Mouse (Mus musculus) mouse embryonic stem cell (cell line): ENCODE data around the gene Gpr87.
"Not testable (repeated sequence)": the region's sequence is repeated elsewhere in the genome, so short reads cannot be mapped to it uniquely, and the experiment has no call there.

Experiments used
- in situ Hi-C, 2 experiments: fragments of 300-500 bp; cut with MboI; formaldehyde crosslinking; loops; 1 replicate in 1 of 2; 3 replicates in 1 of 2; pipeline ENCODE4 v1.14.3; 2019 to 2020; ENCODE audit warnings: low sequenced_read_pairs in 2 of 2, low pct_unique_long_range_greater_than_20kb in 1 of 2, mixed read lengths in 1 of 2; ENCODE audit not compliant: unreplicated experiment in 1 of 2

Gpr87 gene

DNA sequence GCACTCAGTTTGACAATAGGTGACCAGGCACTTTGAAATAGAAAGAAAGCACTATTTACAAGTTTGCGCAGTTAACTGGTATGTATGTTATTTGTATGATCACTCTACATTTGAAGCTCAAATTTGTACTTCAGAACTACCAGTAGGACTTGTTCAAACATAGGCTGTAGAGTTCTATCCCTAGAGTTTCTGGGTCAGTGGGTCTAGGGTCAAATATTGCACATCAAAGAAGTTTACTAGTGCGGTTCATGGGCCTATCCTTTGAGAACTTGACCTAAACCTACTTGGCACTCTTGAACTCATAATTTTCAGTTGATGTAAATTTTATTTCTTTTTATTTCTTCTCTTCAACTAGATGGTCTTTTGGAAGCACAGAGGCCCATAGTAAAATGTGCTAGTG, 44.3 kb downstream of the Gpr87 start:
- in situ Hi-C loops = no loop called here

DNA sequence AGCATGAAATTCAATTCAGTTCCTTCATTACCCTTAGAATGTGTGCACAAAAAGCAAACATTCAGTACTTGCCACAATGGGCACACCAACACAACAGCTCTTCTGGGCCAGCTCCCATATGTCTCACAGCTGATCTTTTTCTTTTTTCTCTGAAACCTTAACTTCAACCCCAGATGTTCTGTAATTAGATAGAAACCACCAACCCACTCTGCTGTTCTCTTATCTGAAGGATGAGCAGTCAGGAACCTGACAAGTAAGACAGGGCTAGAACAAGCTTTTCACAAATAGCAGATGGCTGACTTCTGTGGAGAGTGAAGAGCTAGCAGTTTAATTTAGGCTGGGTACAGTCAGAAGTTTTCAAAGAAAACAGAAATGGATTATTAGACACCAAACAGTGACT, 45.3 kb downstream of the Gpr87 start:
- in situ Hi-C loops = no loop called here

DNA sequence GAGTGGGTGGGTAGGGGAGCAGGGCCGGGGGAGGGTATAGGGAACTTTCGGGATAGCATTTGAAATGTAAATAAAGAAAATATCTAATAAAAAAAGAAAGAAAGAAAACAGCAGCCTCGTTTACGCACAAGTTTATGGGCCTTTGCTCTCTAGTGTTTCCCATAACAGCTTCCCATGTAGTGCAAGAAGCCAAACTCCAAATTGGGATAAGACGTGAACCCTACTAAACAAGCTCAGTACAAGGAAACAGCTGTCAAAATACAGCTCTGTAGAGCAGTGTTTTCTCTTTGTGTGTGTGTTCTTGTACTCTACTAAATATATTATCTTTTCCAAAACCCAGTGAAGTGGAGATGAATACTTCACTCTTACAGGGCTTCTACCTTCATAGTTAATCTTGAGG, 49.7 kb downstream of the Gpr87 start:
- in situ Hi-C loops = no loop called here

- in situ Hi-C loops = no loop called here
These were observed 53.2 kb downstream of the Gpr87 start for GRCm38 (mm10) chr3:59141507-59142305.

DNA sequence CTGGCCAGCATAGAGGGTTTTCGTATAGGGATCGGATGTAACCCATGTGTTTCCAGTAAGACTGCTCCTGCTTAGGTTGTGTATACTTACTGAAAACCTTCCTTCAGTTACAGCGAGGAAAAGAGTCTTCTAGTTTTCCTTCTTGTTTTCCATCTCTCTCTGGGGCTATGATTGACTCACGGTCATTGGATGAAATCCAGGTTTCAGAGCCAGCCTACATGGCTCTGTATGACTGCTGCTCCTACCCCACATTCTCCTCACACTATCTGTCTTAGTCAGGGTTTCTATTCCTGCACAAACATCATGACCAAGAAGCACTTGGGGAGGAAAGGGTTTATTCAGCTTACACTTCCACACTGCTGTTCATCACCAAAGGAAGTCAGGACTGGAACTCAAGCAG, 54.0 kb downstream of the Gpr87 start:
- in situ Hi-C loops = not testable (repeated sequence)

- in situ Hi-C loops = no loop called here
These were observed 54.8 kb downstream of the Gpr87 start for GRCm38 (mm10) chr3:59140115-59140514.

GRCm38 (mm10) chr3:59139651-59140051, 55.3 kb downstream of the Gpr87 start:
- in situ Hi-C loops = no loop called here

GRCm38 (mm10) chr3:59138946-59139468, 55.9 kb downstream of the Gpr87 start:
- in situ Hi-C loops = no loop called here

DNA sequence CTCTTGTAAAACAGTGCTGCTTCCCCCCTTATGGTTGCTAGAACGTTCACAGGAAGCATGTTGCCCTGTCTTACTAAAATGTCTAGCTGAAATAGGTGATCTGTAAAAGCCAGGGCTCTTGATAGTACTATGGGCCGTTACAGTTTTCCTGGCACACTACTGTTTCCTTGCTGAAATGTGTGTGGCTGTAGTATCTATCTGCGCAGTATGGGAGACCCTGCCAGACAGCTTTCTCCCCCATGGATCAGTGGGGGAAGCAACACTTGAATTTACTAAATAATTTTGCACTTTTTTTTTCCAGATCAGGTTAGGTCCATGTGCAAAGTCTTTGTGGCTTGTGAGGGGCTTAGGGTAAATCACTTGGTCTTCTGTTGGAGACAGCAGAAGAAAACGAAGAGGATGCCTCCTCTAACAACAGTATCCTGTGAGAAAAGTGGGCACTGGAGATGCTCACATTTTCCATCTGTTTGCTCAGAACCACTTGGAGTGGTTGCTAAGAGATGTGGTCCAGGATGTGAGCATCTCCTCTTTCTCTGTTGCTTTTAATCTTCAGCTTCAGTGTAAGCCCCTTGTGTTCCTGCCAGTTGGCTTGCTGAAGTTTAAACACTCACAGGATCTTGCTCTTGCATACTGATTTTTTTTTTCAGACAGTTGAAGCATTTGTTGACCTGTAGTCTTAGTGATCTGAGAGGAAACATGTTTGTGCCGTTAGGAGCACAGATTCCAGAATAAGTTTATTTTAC, 58.8 kb downstream of the Gpr87 start:
- in situ Hi-C loops = no loop called here

DNA sequence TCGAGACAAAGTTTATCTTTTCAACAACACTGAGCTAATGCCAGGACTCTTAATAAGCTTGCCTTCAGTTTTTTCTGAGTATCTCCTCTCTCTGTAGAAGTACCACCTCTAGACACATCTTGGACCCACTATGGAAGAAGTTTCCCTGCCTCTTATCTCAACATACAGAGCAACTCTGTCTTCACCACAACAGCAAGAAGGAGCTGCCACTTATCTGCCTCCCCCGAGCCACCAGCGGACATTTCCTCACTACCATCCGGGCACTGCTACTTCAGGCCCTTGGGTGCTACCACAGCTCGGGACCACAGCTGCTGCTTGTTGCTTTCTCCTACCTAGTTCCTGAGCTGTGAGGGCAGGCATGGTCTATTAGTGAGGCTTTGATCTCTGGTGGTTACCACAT, 61.7 kb downstream of the Gpr87 start:
- in situ Hi-C loops = no loop called here

DNA sequence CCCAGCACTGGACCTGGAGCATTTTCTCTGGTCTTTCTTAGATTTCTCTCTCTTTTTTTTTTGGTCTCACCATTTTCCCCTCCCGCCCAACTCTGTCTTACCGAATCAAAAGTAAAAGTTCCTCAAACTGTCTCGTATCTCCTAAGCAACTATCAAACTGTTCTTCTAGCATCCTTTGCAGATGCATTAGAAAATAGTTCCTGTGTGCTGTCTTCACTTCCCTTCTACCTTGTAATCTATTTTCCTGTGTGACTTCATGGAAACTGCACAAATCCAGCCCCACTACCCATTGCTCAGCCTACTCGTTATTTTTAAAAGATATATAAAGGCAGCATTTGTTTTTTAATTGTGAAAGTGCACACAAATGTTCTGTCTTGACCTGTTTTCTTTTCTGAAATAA, 62.9 kb downstream of the Gpr87 start:
- in situ Hi-C loops = no loop called here

GRCm38 (mm10) chr3:59131081-59131480, 63.8 kb downstream of the Gpr87 start:
- in situ Hi-C loops = no loop called here

- in situ Hi-C loops = no loop called here
These were observed 64.5 kb downstream of the Gpr87 start for GRCm38 (mm10) chr3:59130431-59130830.

DNA sequence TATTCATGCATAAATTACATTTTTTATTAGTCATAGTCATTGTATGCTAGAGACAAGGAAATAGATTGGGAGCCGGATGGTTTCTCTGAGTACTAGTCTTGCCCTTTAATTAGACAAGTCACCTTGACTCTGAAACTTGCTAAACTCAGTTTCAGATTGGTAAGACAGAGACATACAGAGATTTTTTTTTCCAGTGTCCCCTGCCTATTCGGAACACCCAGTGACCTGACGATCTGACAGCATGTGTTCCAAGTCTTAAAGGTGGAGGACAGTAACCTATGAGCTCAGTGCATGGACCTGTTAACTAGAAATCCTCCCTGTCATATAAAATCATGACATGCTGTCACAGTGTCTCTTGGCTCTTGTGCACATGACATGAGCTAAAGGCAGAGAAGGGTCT, 65.4 kb downstream of the Gpr87 start:
- in situ Hi-C loops = no loop called here
